Mouse (Mus musculus): ENCODE measurements around the gene Olfr1034. TPM values are rescaled to one million over a fixed set of nuclear protein-coding genes. Genes with fewer than 3 reads are reported as not detected.
"Not testable (repeated sequence)": the region's sequence is repeated elsewhere in the genome, so short reads cannot be mapped to it uniquely, and the experiment has no call there.

The Olfr1034 gene
- total RNA-seq (2021), result not detected

GRCm38 (mm10) chr2:86045561-86045960 is at the start of gene Olfr1034:
Gene Olfr1034 (plus strand): TSS chr2:86045861.
- no peak for DNase-seq

DNA sequence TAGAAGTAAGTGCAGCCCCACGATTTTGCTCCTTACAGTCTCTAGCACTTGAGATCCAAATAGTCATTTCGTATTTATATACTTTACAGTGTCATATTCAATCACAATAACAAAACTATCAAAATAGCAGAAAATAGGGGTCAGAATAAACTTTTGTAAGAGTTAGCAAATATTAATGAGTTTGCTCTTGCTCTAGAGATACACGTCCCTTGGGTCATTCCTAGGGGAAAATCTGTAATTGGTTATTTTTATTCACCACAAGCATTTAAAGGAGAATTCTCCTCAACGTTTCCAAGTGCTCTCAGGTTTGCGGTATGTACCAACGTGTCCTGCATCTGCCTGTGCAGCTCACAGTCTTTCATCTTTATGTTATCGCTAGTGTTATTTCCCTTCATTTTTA is 40.4 kb upstream of the Olfr1034 start, which contains the start of gene Olfr1032:
TSS of gene Olfr1032 (plus strand) at position 301 of the 400 bp plus-strand sequence.
- no peak for DNase-seq

- not testable (repeated sequence) for DNase-seq
These were observed 25.3 kb upstream of the Olfr1034 start, which contains the start of gene Olfr1033 for GRCm38 (mm10) chr2:86020406-86020805. Gene Olfr1033 (plus strand): TSS chr2:86020633.

DNA sequence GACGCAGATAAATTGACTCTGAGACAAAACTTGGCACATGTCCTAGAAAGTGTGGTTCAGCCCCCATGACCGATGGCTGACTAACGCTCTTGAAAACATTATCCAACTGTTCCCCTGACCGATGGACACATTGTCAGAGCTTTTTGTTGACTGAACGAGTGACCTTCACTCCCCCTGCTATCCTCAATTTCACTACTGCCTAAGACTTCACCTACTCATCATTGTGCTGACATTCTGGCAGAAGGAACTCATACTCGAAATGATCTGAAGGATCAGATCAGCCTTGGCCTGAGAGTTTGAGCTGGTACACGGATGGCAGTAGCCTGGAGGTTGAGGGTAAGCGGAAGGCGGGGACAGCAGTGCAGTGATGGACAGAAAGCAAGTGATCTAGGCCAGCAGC is 24.1 kb upstream of the Olfr1034 start:
- DNase-seq, result not testable (repeated sequence)

GRCm38 (mm10) chr2:86050777-86051176 is 5.1 kb downstream of the Olfr1034 start:
- not testable (repeated sequence) for DNase-seq

GRCm38 (mm10) chr2:86063766-86064165 is 18.1 kb downstream of the Olfr1034 start:
- not testable (repeated sequence) for DNase-seq

- no peak for DNase-seq
These were observed 24.5 kb downstream of the Olfr1034 start for GRCm38 (mm10) chr2:86070189-86070588.

- not testable (repeated sequence) for DNase-seq
These were observed 28.0 kb downstream of the Olfr1034 start, which contains the start of gene Olfr1036 for GRCm38 (mm10) chr2:86073692-86074091. Gene Olfr1036 (plus strand): TSS chr2:86073992.

- not testable (repeated sequence) for DNase-seq
These were observed 34.8 kb downstream of the Olfr1034 start for GRCm38 (mm10) chr2:86080478-86080877.

GRCm38 (mm10) chr2:86087285-86087684 is 41.6 kb downstream of the Olfr1034 start, which contains the start of gene Olfr1037:
Gene Olfr1037 (minus strand): TSS chr2:86087385.
- DNase-seq, result no peak

Other genes with a start within 250 kb of the Olfr1034 start
- not detected for gene Olfr1016, start 243.3 kb upstream of the Olfr1034 start, total RNA-seq (2021)
- not detected for gene Olfr1018, start 227.4 kb upstream of the Olfr1034 start, total RNA-seq (2021)
- gene Olfr1019, start 200.4 kb upstream of the Olfr1034 start, total RNA-seq (2021), result not detected
- gene Olfr1020, start 198.8 kb upstream of the Olfr1034 start, total RNA-seq (2021), result not detected
- not detected for gene Olfr1022, start 177.3 kb upstream of the Olfr1034 start, total RNA-seq (2021)
- gene Olfr1023, start 160.2 kb upstream of the Olfr1034 start, total RNA-seq (2021), result not detected
- not detected for gene Olfr1024, start 140.8 kb upstream of the Olfr1034 start, total RNA-seq (2021)
- gene Olfr1025-ps1, start 130.7 kb upstream of the Olfr1034 start, total RNA-seq (2021), result not detected
- gene Olfr1026, start 124.3 kb upstream of the Olfr1034 start, total RNA-seq (2021), result not detected
- not detected for gene Olfr1028, start 95.4 kb upstream of the Olfr1034 start, total RNA-seq (2021)
- not detected for gene Olfr1029, start 72.0 kb upstream of the Olfr1034 start, total RNA-seq (2021)
- not detected for gene Olfr1030, start 66.6 kb upstream of the Olfr1034 start, total RNA-seq (2021)
- not detected for gene Olfr1031, start 55.6 kb upstream of the Olfr1034 start, total RNA-seq (2021)
- not detected for gene Olfr1032, start 40.3 kb upstream of the Olfr1034 start, total RNA-seq (2021)
- gene Olfr1033, start 25.2 kb upstream of the Olfr1034 start, total RNA-seq (2021), result not detected
- gene Olfr1036, start 28.1 kb downstream of the Olfr1034 start, total RNA-seq (2021), result not detected
- not detected for gene Olfr1037, start 41.5 kb downstream of the Olfr1034 start, total RNA-seq (2021)
- not detected for gene Olfr1039, start 90.1 kb downstream of the Olfr1034 start, total RNA-seq (2021)
- gene Olfr1040, start 100.9 kb downstream of the Olfr1034 start, total RNA-seq (2021), result not detected
- gene Olfr1042, start 116.0 kb downstream of the Olfr1034 start, total RNA-seq (2021), result not detected
- gene Olfr1043, start 121.7 kb downstream of the Olfr1034 start, total RNA-seq (2021), result not detected
- not detected for gene Olfr1044, start 132.0 kb downstream of the Olfr1034 start, total RNA-seq (2021)
- gene Olfr52, start 139.8 kb downstream of the Olfr1034 start, total RNA-seq (2021), result not detected
- gene Olfr1045, start 157.1 kb downstream of the Olfr1034 start, total RNA-seq (2021), result not detected
- gene Olfr1046, start 173.5 kb downstream of the Olfr1034 start, total RNA-seq (2021), result not detected
- not detected for gene Olfr1047, start 185.5 kb downstream of the Olfr1034 start, total RNA-seq (2021)
- gene Olfr1048, start 194.4 kb downstream of the Olfr1034 start, total RNA-seq (2021), result not detected
- gene Olfr1049, start 212.5 kb downstream of the Olfr1034 start, total RNA-seq (2021), result not detected
- not detected for gene Olfr1051, start 233.2 kb downstream of the Olfr1034 start, total RNA-seq (2021)
- gene Olfr1052, start 246.6 kb downstream of the Olfr1034 start, total RNA-seq (2021), result not detected